Mouse (Mus musculus) E14TG2a.4 (cell line): ENCODE results near the gene Atxn1.

Experiments used
- H3K27me3 ChIP-seq: 2 replicates; pipeline ENCODE4 v1.6.1; 2014; ENCODE audit warnings: low read length, control low read depth; ENCODE audit not compliant: insufficient read depth
- H3K36me3 ChIP-seq: 2 replicates; pipeline ENCODE4 v1.6.1; 2014; ENCODE audit warnings: low read length, control low read depth; ENCODE audit not compliant: insufficient read depth
- H3K4me1 ChIP-seq: replicated peaks from 2 replicates; pipeline ENCODE4 v1.6.1; 2014; ENCODE audit warnings: low read depth, low read length, control low read depth
- H3K4me3 ChIP-seq: replicated peaks from 2 replicates; pipeline ENCODE4 v1.5.1; 2014; ENCODE audit warnings: mild to moderate bottlenecking, low read length
- H3K9me3 ChIP-seq: 2 replicates; pipeline ENCODE4 v1.6.1; 2014; ENCODE audit warnings: low read length, control low read depth
- CTCF ChIP-seq: conservative IDR thresholded peaks from 2 replicates; pipeline ENCODE4 v1.5.1; 2014; ENCODE audit warnings: low read length
- NANOG ChIP-seq: IDR thresholded peaks from 2 replicates; pipeline ENCODE4 v1.6.1; 2014; ENCODE audit warnings: borderline replicate concordance, low read length, mixed read lengths
- POU5F1 ChIP-seq: IDR thresholded peaks from 2 replicates; pipeline ENCODE4 v1.6.1; 2014; ENCODE audit warnings: low read length, borderline replicate concordance

Gene Atxn1

DNA sequence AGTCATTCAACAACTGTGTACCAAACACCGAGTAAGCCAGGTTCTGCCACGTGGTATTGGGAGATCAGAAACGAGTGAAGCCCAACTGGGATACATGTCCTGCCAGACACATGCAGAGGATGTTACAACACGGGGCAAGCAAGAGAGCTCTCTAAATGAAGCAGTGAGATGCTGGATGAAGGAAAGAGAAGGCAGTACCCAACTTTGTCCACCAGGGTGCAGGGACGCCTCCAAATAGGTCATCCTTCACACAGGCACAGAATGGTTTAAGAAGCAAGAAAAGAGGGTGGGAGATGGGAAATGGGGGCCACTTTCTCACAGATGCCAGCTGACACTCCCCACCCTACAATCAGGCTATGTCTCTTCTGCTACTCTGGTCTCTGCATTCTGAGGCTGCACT lies 351.5 kb downstream of the Atxn1 start:
- TF ChIP-seq CTCF (peak; percentile 87), POU5F1 (no peak)
- Histone ChIP-seq H3K4me3 (no peak overlapping the region), H3K27me3 (0 out of 2 replicates have a peak, but pooled peaks cover 3% of the 10 kb centered on the region), H3K36me3 (no peaks in the 10 kb centered on the region), H3K4me1 (no peaks in the 10 kb centered on the region), H3K9me3 (peaks cover under 1% of the 10 kb centered on the region; the same call in 1 of the 2 replicates)

DNA sequence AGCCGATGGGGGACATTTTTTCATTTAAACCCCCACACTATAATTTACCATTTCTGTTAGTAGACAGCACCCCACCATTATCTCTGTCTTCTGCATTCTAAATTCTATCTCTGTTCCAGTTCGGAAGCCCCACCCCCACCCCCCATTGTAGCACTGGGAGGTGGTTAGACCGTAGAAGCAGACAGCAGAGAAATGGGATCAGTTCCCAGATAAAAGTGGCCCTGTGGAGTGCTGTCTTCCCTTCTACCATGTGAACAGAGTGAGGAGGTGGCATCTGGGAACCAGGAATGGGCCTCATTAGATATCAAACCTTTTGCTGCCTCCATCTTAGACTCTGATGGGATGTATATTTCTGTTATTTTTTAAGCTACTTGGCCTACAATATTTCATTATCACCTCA lies 353.3 kb downstream of the Atxn1 start:
- no peak for TF ChIP-seq NANOG
- TF ChIP-seq POU5F1 = no peak
- TF ChIP-seq CTCF = no peak
- H3K27me3 ChIP-seq = 0 out of 2 replicates have a peak, but pooled peaks cover 3% of the 10 kb centered on the region
- no peaks in the 10 kb centered on the region for H3K4me1 ChIP-seq
- no peaks in the 10 kb centered on the region for H3K36me3 ChIP-seq
- H3K9me3 ChIP-seq = peaks cover 4% of the 10 kb centered on the region; the same call in 1 of the 2 replicates
- H3K4me3 ChIP-seq = no peak overlapping the region

DNA sequence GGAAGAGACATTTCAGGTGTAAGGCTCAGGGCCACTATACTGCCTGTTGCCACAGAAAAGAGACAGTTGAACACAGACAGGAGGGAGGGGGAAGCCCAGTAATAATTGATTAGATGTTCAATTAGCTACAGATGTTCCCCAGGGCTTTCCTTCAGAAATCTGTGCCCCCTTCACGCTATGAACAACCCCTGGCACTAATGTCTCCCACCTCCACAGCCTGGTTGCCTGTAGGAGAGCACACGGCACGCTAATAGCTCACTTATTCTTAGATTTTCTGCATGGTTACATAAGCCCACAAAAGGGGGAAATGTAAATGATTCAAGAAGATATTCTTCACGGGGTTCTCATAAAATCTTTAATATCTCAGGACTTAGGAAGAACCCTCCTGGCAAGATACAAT lies 355.3 kb downstream of the Atxn1 start:
- no peaks in the 10 kb centered on the region for H3K36me3 ChIP-seq
- H3K27me3 ChIP-seq = 0 out of 2 replicates have a peak, but pooled peaks cover 3% of the 10 kb centered on the region
- no peaks in the 10 kb centered on the region for H3K4me1 ChIP-seq
- TF ChIP-seq CTCF = no peak
- no peak for TF ChIP-seq POU5F1
- TF ChIP-seq NANOG = no peak
- H3K9me3 ChIP-seq = peaks cover 4% of the 10 kb centered on the region; the same call in 1 of the 2 replicates
- no peak overlapping the region for H3K4me3 ChIP-seq

DNA sequence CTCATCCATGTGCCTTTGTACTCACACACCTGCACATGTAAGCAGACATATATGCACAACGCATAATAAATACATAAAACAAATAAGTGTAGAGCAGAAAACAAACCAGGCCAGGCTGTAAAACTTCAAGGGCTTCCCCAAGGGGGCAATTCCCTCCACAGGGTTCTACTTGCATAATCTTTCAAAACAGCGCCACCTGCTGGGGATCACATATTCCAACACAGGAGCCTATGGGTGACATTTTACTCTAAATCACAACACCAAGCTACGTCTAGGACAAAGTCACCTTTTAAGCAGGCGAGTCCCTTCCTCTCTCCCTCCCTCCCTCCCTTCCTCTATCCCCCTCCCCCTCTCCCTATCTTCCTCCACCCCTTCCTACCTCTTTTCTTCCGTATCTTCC lies 356.2 kb downstream of the Atxn1 start:
- 0 out of 2 replicates have a peak, but pooled peaks cover 3% of the 10 kb centered on the region for H3K27me3 ChIP-seq
- H3K36me3 ChIP-seq = no peaks in the 10 kb centered on the region
- H3K4me1 ChIP-seq = no peaks in the 10 kb centered on the region
- H3K9me3 ChIP-seq = peaks cover 4% of the 10 kb centered on the region; the same call in 1 of the 2 replicates
- no peak overlapping the region for H3K4me3 ChIP-seq
- TF ChIP-seq CTCF (peak; percentile 28; the same call in 1 of the 2 replicates), POU5F1 (no peak)

DNA sequence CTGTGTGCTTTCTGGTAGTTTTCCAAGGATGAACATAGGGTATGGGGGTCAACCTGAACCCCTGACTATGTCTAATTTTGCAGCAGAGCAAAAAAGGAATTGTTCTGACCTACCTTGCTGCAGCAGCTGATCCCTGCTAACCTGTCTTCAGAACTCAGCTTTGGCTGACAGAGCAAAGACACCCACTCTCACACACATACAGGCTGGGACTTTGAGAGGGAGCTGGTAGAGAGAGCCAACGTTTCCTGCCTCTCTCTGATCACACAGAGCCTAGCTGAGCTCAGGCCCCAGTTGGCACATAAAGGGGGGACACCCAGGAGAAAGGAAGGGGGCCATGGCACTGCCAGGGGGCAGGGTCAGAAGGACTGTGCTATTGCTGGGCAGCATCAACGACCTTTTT lies 356.9 kb downstream of the Atxn1 start:
- H3K27me3 ChIP-seq = 0 out of 2 replicates have a peak, but pooled peaks cover 3% of the 10 kb centered on the region
- no peaks in the 10 kb centered on the region for H3K36me3 ChIP-seq
- H3K9me3 ChIP-seq = peaks cover 4% of the 10 kb centered on the region; the same call in 1 of the 2 replicates
- TF ChIP-seq NANOG = no peak
- TF ChIP-seq POU5F1 = no peak
- no peak for TF ChIP-seq CTCF
- no peak overlapping the region for H3K4me3 ChIP-seq
- H3K4me1 ChIP-seq = no peaks in the 10 kb centered on the region

DNA sequence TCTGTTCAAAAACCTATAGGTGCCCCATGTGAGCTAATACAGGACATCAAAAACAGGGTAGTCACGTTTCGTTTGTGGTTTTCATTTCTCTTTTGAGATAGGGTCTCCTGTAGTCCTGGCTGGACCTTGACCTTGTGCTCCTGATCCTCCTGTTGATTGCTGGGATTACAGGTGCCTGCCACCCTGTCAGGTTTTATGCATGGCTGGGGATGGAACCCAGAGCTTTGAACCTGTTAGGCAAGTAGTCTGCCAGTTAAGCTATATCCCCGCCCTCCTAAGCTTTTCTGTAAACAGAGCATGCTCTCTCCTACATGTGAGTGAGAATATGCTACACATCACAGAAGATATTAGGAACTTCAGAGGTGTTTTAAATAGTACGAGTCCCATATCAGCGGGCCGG lies 361.2 kb downstream of the Atxn1 start:
- Histone ChIP-seq H3K9me3 (peaks cover 4% of the 10 kb centered on the region; the same call in 1 of the 2 replicates), H3K4me3 (no peak overlapping the region), H3K27me3 (no peaks in the 10 kb centered on the region), H3K36me3 (no peaks in the 10 kb centered on the region), H3K4me1 (no peaks in the 10 kb centered on the region)
- TF ChIP-seq NANOG (no peak), CTCF (no peak), POU5F1 (no peak)

DNA sequence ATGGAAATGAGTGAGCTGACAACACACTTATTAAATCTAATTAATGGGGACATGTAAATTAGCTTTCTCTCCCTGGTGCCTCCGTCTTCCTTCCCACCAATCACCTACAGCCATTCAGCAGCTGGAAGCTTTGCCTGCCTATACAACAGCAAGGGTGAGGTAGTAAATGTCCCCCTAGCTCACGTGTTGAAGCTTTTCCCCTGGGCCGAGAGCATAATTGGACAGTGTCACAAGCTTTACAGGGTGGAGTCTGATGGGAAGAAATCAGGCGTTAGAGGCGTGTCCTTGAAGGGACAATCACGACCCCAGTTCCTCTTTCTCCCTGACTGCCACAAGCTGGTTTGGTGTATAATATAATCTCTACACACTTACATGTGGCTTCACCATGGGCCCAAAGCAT lies 364.4 kb downstream of the Atxn1 start:
- H3K4me1 ChIP-seq = no peaks in the 10 kb centered on the region
- no peaks in the 10 kb centered on the region for H3K27me3 ChIP-seq
- H3K4me3 ChIP-seq = no peak overlapping the region
- H3K36me3 ChIP-seq = no peaks in the 10 kb centered on the region
- no peak for TF ChIP-seq NANOG
- no peak for TF ChIP-seq POU5F1
- no peak for TF ChIP-seq CTCF
- no peaks in the 10 kb centered on the region for H3K9me3 ChIP-seq

DNA sequence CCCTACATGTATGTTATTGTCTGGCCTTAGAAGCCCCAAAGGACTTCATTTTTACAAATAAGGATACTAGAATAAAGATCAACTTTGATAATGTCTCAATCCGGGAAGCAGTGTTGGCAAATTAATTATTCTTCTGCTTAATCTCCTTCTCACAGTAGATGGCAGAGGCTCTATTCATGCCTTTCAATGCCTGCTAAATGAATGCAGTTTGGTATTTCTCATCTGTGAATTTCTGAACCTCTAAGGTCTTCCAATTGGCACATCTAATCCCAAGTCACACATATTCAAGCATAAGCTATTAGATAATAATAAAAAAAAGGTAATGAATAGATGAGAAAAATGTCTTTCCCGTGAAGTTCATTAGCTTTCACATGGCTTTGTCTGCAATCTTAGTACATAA lies 365.0 kb downstream of the Atxn1 start:
- TF ChIP-seq POU5F1 = no peak
- no peak for TF ChIP-seq CTCF
- TF ChIP-seq NANOG = no peak
- Histone ChIP-seq H3K9me3 (no peaks in the 10 kb centered on the region), H3K27me3 (no peaks in the 10 kb centered on the region), H3K4me3 (no peak overlapping the region), H3K4me1 (no peaks in the 10 kb centered on the region), H3K36me3 (no peaks in the 10 kb centered on the region)

DNA sequence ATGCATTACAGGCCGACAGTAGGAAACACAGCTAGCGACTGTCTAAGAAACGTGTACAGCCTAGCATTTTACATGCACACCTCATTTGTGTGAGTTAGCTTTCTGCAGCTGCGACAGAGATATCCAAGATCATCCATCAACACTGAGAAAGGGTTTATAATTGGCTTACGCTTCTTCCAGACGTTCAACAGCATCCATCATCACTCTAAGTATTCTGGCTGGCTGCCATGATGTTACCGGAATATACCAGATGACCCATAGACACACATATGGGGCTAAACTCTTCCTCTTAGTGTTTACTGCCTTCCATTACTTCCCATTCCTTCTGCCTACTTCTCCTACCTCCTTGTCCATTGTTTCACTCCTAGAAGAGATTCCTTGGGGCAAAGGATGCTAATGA lies 369.4 kb downstream of the Atxn1 start:
- H3K36me3 ChIP-seq = no peaks in the 10 kb centered on the region
- no peak for TF ChIP-seq CTCF
- TF ChIP-seq NANOG = no peak
- TF ChIP-seq POU5F1 = no peak

More for the DNA sequence above, 369.4 kb downstream of the Atxn1 start:
- H3K4me3 ChIP-seq = no peak overlapping the region
- no peaks in the 10 kb centered on the region for H3K27me3 ChIP-seq
- H3K4me1 ChIP-seq = no peaks in the 10 kb centered on the region
- no peaks in the 10 kb centered on the region for H3K9me3 ChIP-seq
